Mouse (Mus musculus): ENCODE measurements around the gene Zc3h7b. TPM values are rescaled to one million over a fixed set of nuclear protein-coding genes. Genes with fewer than 3 reads are reported as not detected.

Zc3h7b gene
- polyA plus RNA-seq, 1 experiment: 15.0 TPM

GRCm38 (mm10) chr15:81802001-81802890 lies 57.4 kb downstream of the Zc3h7b start, which contains the start of gene Tef:
Gene Tef, plus strand, starts transcription at chr15:81802421.
- no peaks in the 10 kb centered on the region for H3K9me3 ChIP-seq
- peaks cover 5% of the 10 kb centered on the region for H3K27me3 ChIP-seq (replicated peaks)
- peak; percentile 18; the same call in 1 of the 3 replicates for TF ChIP-seq GATA1 (IDR thresholded peaks at IDR 0.05; ENCODE audit: borderline replicate concordance, low read length)
- TF ChIP-seq FLI1 (IDR thresholded peaks at IDR 0.05; ENCODE audit: low read length): no peak
- H3K4me1 ChIP-seq: peaks cover 65% of the 10 kb centered on the region
- H3K36me3 ChIP-seq (replicated peaks; ENCODE audit: low read length): peaks cover 7% of the 10 kb centered on the region
- peak within 1 kb of the TSS; percentile 86 for H3K4me3 ChIP-seq (replicated peaks)

DNA sequence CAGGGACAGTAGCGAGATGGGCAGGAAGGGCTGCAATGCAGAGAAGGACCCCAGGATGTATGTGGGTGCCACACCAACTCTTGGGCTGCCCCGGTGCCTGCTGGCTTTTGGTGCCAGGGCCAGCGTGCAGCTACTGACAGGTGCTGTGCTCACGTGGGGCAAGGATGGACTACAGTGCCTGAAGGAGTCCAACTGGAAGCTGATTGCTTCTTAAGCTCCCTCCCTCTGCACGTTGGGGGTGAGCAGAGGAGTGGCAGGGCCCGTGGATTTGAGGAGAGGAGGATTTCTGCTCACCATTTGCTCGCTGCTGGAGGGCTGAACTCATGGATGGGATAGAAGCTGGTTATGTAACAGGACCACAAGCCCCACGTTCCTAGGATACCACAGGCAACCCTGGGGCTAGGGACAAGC lies 58.1 kb downstream of the Zc3h7b start:
- Histone ChIP-seq H3K36me3 (replicated peaks; ENCODE audit: low read length) (peaks cover 7% of the 10 kb centered on the region), H3K4me1 (peaks cover 66% of the 10 kb centered on the region), H3K4me3 (replicated peaks) (peak overlapping the region; percentile 86), H3K9me3 (no peaks in the 10 kb centered on the region), H3K27me3 (replicated peaks) (peaks cover 5% of the 10 kb centered on the region)
- no peak for TF ChIP-seq FLI1 (IDR thresholded peaks at IDR 0.05; ENCODE audit: low read length)
- no peak for TF ChIP-seq GATA1 (IDR thresholded peaks at IDR 0.05; ENCODE audit: borderline replicate concordance, low read length)

GRCm38 (mm10) chr15:81803425-81803951 lies 58.6 kb downstream of the Zc3h7b start:
- no peak for TF ChIP-seq GATA1 (IDR thresholded peaks at IDR 0.05; ENCODE audit: borderline replicate concordance, low read length)
- no peak for TF ChIP-seq FLI1 (IDR thresholded peaks at IDR 0.05; ENCODE audit: low read length)
- Histone ChIP-seq H3K36me3 (replicated peaks; ENCODE audit: low read length) (peaks cover 6% of the 10 kb centered on the region), H3K4me1 (peaks cover 69% of the 10 kb centered on the region), H3K4me3 (replicated peaks) (no peak overlapping the region), H3K27me3 (replicated peaks) (peaks cover 5% of the 10 kb centered on the region), H3K9me3 (no peaks in the 10 kb centered on the region)

GRCm38 (mm10) chr15:81804172-81804571 lies 59.3 kb downstream of the Zc3h7b start:
- Histone ChIP-seq H3K36me3 (replicated peaks; ENCODE audit: low read length) (peaks cover 3% of the 10 kb centered on the region), H3K9me3 (no peaks in the 10 kb centered on the region), H3K27me3 (replicated peaks) (peaks cover 5% of the 10 kb centered on the region), H3K4me1 (peaks cover 73% of the 10 kb centered on the region), H3K4me3 (replicated peaks) (peak overlapping the region; percentile 2)
- no peak for TF ChIP-seq GATA1 (IDR thresholded peaks at IDR 0.05; ENCODE audit: borderline replicate concordance, low read length)

DNA sequence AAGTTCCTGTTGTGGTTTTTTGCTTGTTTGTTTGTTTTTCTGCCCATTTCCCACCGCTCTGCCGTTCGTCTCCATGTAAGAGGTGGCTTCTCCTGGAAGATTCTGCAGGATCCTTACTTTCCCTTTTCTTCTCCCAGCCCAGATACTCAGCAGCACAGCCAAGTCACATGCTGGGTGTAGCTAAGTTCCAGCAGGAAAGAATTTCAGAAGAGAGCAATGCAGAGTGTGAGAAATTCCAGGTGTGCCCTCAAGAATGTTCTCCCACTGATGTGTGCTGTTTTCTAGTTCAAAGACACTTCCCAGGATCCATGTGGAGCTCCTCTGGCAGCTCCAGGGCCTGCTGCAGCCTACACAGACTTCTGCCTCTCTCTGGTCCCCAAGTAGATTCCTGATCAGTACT lies 60.0 kb downstream of the Zc3h7b start:
- Histone ChIP-seq H3K4me3 (replicated peaks) (no peak overlapping the region), H3K4me1 (peaks cover 81% of the 10 kb centered on the region), H3K27me3 (replicated peaks) (peaks cover 5% of the 10 kb centered on the region), H3K36me3 (replicated peaks; ENCODE audit: low read length) (peaks cover under 1% of the 10 kb centered on the region), H3K9me3 (no peaks in the 10 kb centered on the region)
- TF ChIP-seq GATA1 (IDR thresholded peaks at IDR 0.05; ENCODE audit: borderline replicate concordance, low read length): no peak
- no peak for TF ChIP-seq FLI1 (IDR thresholded peaks at IDR 0.05; ENCODE audit: low read length)

GRCm38 (mm10) chr15:81805624-81806023 lies 60.8 kb downstream of the Zc3h7b start:
- H3K36me3 ChIP-seq (replicated peaks; ENCODE audit: low read length): no peaks in the 10 kb centered on the region
- peaks cover 82% of the 10 kb centered on the region for H3K4me1 ChIP-seq
- H3K27me3 ChIP-seq (replicated peaks): peaks cover 5% of the 10 kb centered on the region
- H3K9me3 ChIP-seq: no peaks in the 10 kb centered on the region
- no peak overlapping the region for H3K4me3 ChIP-seq (replicated peaks)
- TF ChIP-seq FLI1 (IDR thresholded peaks at IDR 0.05; ENCODE audit: low read length): no peak
- TF ChIP-seq GATA1 (IDR thresholded peaks at IDR 0.05; ENCODE audit: borderline replicate concordance, low read length): no peak

- no peaks in the 10 kb centered on the region for H3K36me3 ChIP-seq (replicated peaks; ENCODE audit: low read length)
- TF ChIP-seq FLI1 (IDR thresholded peaks at IDR 0.05; ENCODE audit: low read length) (no peak), GATA1 (IDR thresholded peaks at IDR 0.05; ENCODE audit: borderline replicate concordance, low read length) (no peak)
- H3K4me1 ChIP-seq: peaks cover 74% of the 10 kb centered on the region
- H3K9me3 ChIP-seq: no peaks in the 10 kb centered on the region
- H3K4me3 ChIP-seq (replicated peaks): no peak overlapping the region
- H3K27me3 ChIP-seq (replicated peaks): peaks cover 5% of the 10 kb centered on the region
Observed at GRCm38 (mm10) chr15:81806621-81807404, 62.0 kb downstream of the Zc3h7b start.

DNA sequence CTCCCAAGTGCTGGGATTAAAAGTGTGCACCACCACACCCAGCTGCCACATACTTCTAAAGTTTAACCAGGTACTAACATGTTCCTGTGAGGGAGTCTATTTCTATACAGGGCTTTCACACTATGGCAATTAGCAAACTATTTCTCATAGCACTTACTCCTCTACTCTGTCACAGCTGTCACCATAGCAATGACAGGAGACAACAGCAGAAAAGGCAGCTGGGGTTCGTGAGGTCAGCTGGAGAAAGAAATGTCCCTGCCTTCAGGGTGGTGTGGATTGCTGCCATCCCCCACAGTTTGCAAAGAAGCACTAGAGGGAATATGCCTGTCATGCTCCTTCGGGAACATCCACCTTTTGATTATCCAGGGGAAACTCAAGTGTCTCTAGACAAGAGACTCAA lies 63.9 kb downstream of the Zc3h7b start:
- Histone ChIP-seq H3K4me1 (peaks cover 74% of the 10 kb centered on the region), H3K9me3 (no peaks in the 10 kb centered on the region), H3K36me3 (replicated peaks; ENCODE audit: low read length) (no peaks in the 10 kb centered on the region), H3K27me3 (replicated peaks) (no peaks in the 10 kb centered on the region), H3K4me3 (replicated peaks) (no peak overlapping the region)
- TF ChIP-seq GATA1 (IDR thresholded peaks at IDR 0.05; ENCODE audit: borderline replicate concordance, low read length) (no peak), FLI1 (IDR thresholded peaks at IDR 0.05; ENCODE audit: low read length) (no peak)

- Histone ChIP-seq H3K36me3 (replicated peaks; ENCODE audit: low read length) (no peaks in the 10 kb centered on the region), H3K4me3 (replicated peaks) (peak overlapping the region; percentile 95), H3K27me3 (replicated peaks) (no peaks in the 10 kb centered on the region), H3K9me3 (no peaks in the 10 kb centered on the region), H3K4me1 (peaks cover 74% of the 10 kb centered on the region)
- TF ChIP-seq FLI1 (IDR thresholded peaks at IDR 0.05; ENCODE audit: low read length) (no peak), GATA1 (IDR thresholded peaks at IDR 0.05; ENCODE audit: borderline replicate concordance, low read length) (no peak)
Observed at GRCm38 (mm10) chr15:81809550-81809949, 64.7 kb downstream of the Zc3h7b start.

Data from megakaryocyte, embryonic 14.5 days (primary cell).